Mouse (Mus musculus) ES-E14 (cell line): ENCODE measurements at regions not wholly inside any gene's neighbourhood (a gene's known extent, or its start where the extent isn't known, plus 50 kb on each side); places are given as distances from the start of the nearest gene placed in this dataset.

Experiments used
- DNase-seq: peaks from one replicate; pipeline ENCODE4 v3.0.0-alpha.2; 2013; ENCODE audit warnings: low read depth, low spot score
- H3K27ac ChIP-seq: 2 replicates; pipeline ENCODE4 v1.5.1; 2012; ENCODE audit warnings: low read depth, mild to moderate bottlenecking, low read length, moderate library complexity, mixed read lengths; ENCODE audit not compliant: poor library complexity, insufficient read depth, severe bottlenecking
- H3K36me3 ChIP-seq: 2 replicates; pipeline ENCODE4 v1.6.1; 2012; ENCODE audit warnings: mild to moderate bottlenecking, low read length, moderate library complexity, mixed read lengths; ENCODE audit not compliant: control insufficient read depth, poor library complexity, insufficient read depth, severe bottlenecking
- H3K4me1 ChIP-seq, 2 experiments: fragments of 150-350 bp in 1 of 2; sonication (generic) in 1 of 2; 2 replicates each; pipeline ENCODE4 v1.6.1; 2012; ENCODE audit warnings: low read length in 2 of 2, mild to moderate bottlenecking in 1 of 2, mixed read lengths in 1 of 2; ENCODE audit not compliant: control insufficient read depth in 2 of 2, insufficient read depth in 2 of 2, poor library complexity in 1 of 2
- H3K4me3 ChIP-seq, 2 experiments: fragments of 150-350 bp in 1 of 2; sonication (generic) in 1 of 2; 2 replicates each; pipeline ENCODE4 v1.5.1; 2012; ENCODE audit warnings: low read length in 2 of 2, low read depth in 1 of 2, mild to moderate bottlenecking in 1 of 2, mixed read lengths in 1 of 2; ENCODE audit not compliant: insufficient read depth in 1 of 2, poor library complexity in 1 of 2, severe bottlenecking in 1 of 2
- H3K9ac ChIP-seq: 2 replicates; pipeline ENCODE4 v1.6.1; 2012; ENCODE audit warnings: low read depth, mild to moderate bottlenecking, low read length, mixed read lengths; ENCODE audit not compliant: poor library complexity, insufficient read depth, severe bottlenecking
- H3K9me3 ChIP-seq: fragments of 150-350 bp; sonication (generic); 2 replicates; pipeline ENCODE4 v1.6.1; 2012; ENCODE audit warnings: low read depth, mild to moderate bottlenecking, low read length; ENCODE audit not compliant: control insufficient read depth, insufficient read depth
- CHD2 ChIP-seq: IDR thresholded peaks from 2 replicates; pipeline ENCODE4 v1.6.1; 2014; ENCODE audit warnings: mild to moderate bottlenecking, low read depth, low read length, inconsistent platforms
- HCFC1 ChIP-seq: IDR thresholded peaks from 2 replicates; pipeline ENCODE4 v1.6.1; 2012; ENCODE audit warnings: low read length, inconsistent platforms, borderline replicate concordance; ENCODE audit not compliant: insufficient read depth
- MAFK ChIP-seq: IDR thresholded peaks from 2 replicates; pipeline ENCODE4 v1.6.1; 2014; ENCODE audit warnings: mild to moderate bottlenecking, low read depth, low read length, inconsistent platforms; ENCODE audit not compliant: insufficient read depth
- ZC3H11A ChIP-seq: IDR thresholded peaks from 2 replicates; pipeline ENCODE4 v1.6.1; 2012; ENCODE audit warnings: low read depth, mild to moderate bottlenecking, inconsistent platforms, low read length, borderline replicate concordance
- ZNF384 ChIP-seq: IDR thresholded peaks from 2 replicates; pipeline ENCODE4 v1.6.1; 2012; ENCODE audit warnings: low read depth, low read length, inconsistent platforms
- in situ Hi-C, 2 experiments: fragments of 600-800 bp; cut with MboI; formaldehyde crosslinking; loops; one replicate each; pipeline ENCODE4 v1.15.1; 2025; ENCODE audit warnings: low sequenced_read_pairs in 2 of 2, inconsistent platforms in 1 of 2; ENCODE audit not compliant: unreplicated experiment in 2 of 2

DNA sequence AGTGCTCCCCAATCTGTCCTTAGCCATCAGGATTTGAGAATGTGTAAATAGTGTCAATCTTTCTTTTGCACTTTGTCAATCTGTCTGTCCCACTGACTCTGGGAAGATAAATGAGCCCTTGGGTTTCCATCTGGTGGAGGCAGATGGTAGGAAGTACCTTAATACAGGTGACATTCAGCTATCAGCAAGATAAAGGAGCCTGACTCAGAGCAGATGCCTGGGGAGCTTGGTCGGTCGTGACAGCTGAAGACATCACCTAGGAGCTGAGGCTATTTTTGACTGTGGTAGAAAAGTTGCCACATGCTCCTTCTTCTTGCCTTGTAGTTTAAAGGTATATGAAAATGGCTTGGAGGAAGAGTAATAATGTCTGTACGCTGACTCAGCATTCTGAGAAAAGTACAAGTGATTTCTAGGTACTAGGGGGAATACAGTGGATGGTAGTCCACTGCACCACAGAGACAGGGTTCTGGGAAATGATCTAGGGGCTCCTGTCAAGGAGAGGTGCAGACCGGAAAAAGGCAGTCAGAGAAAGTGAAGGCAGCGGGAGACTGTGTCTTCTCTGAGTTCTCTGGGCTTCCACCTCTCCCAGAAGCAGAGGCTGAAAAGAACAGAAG is 80.0 kb downstream of the Gm10260 start:
- no peaks in the 10 kb centered on the region; the same call in 1 of the 2 replicates for H3K36me3 ChIP-seq
- DNase-seq = no peak
- in situ Hi-C loops = no loop called here
- TF ChIP-seq CHD2 = no peak
- TF ChIP-seq HCFC1 = no peak
- TF ChIP-seq ZC3H11A = no peak
- peak; percentile 92 for TF ChIP-seq MAFK
- peaks cover 2 to 9% of the 10 kb centered on the region in 2 experiments; a peak in 1 of 4 replicates for H3K4me1 ChIP-seq
- no peak overlapping the region for H3K4me3 ChIP-seq
- no peaks in the 10 kb centered on the region for H3K9me3 ChIP-seq
- H3K27ac ChIP-seq = no peak overlapping the region
- H3K9ac ChIP-seq = no peak overlapping the region

DNA sequence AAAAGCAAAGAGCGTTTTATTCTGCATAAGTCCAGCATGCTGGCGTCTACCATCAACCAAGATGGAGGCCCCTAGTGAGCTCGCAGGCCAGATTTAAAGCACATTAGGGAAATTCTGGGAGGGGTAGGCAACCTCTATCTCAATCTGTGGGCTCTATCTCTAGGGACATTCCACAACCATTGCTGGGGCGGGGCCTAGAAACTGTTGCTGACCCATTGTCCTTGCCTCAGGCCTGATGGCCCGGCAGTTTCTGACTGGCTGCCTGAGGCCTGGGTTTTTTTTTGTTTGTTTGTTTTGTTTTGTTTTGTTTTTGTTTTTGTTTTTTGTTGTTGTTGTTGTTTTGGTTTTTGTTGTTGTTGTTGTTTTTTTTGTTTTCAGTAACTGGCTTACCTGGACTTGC is 81.4 kb downstream of the Gm10260 start:
- Histone ChIP-seq H3K36me3 (no peaks in the 10 kb centered on the region), H3K9ac (no peak overlapping the region), H3K4me3 (no peak overlapping the region), H3K9me3 (no peaks in the 10 kb centered on the region), H3K4me1 (peaks cover 2 to 9% of the 10 kb centered on the region in 2 experiments; a peak in 1 of 4 replicates), H3K27ac (no peak overlapping the region)
- in situ Hi-C loops = no loop called here
- no peak for TF ChIP-seq MAFK
- TF ChIP-seq ZC3H11A = no peak
- TF ChIP-seq CHD2 = no peak
- TF ChIP-seq HCFC1 = no peak
- TF ChIP-seq ZNF384 = 0 out of 2 replicates have a peak, but pooled peaks have one; percentile 21
- no peak for DNase-seq

DNA sequence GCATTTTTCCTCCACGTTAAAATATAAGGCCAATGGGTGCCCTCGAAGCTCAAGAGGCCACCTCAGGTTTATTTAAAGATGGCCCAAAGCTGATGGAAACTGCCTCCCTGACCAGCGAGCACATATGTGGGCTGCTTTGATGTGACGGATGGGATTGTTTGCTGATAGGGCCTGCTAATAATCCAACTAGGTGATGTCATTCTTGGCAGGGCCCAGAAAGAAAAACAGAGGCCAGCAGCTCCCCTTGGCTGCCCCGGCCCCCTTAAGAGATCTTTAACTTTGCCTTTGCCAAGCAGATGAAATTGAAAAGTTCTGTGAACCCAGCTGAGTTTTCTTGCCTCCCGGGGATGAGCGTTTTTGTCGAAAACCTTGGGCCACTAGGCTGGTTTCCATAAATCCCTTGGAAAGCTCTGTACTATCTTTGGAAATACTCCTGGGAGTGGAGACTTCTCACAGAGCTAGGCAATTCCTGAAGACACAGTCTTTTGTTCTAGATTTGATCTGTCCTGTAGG is 83.8 kb downstream of the Gm10260 start:
- H3K27ac ChIP-seq = no peak overlapping the region
- H3K4me3 ChIP-seq = no peak overlapping the region
- no peaks in the 10 kb centered on the region for H3K36me3 ChIP-seq
- H3K9ac ChIP-seq = no peak overlapping the region
- no peak for DNase-seq
- in situ Hi-C loops = no loop called here
- no peak for TF ChIP-seq ZC3H11A
- TF ChIP-seq MAFK = no peak
- TF ChIP-seq CHD2 = no peak
- no peak for TF ChIP-seq HCFC1
- TF ChIP-seq ZNF384 = no peak
- peaks cover 2 to 7% of the 10 kb centered on the region in 2 experiments; a peak in 1 of 4 replicates for H3K4me1 ChIP-seq
- no peaks in the 10 kb centered on the region for H3K9me3 ChIP-seq

DNA sequence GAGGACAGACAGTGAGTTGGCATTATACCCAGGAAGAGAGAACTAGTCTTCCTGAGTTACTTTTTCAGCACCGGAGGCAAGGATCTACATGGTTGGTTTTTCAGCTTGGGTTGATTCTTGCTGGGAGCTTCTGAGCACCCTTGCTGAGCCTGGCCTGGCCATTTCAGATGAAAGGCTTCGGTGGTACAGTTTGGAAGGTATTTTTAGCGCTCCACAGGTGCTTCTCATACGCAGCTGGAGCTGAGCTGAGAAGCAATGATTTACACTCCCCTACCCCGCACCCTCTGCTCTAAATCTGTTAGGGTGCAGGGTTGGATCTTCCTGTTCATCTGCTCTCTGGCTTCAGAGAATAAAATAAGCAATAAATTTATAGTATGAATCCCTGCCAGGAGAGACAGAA is 87.3 kb downstream of the Gm10260 start:
- Histone ChIP-seq H3K27ac (no peak overlapping the region), H3K4me3 (no peak overlapping the region), H3K36me3 (no peaks in the 10 kb centered on the region), H3K9me3 (no peaks in the 10 kb centered on the region), H3K4me1 (no peaks in the 10 kb centered on the region), H3K9ac (no peak overlapping the region)
- in situ Hi-C loops = no loop called here
- TF ChIP-seq ZNF384 (no peak), MAFK (no peak), ZC3H11A (no peak), CHD2 (no peak)
- DNase-seq = no peak

DNA sequence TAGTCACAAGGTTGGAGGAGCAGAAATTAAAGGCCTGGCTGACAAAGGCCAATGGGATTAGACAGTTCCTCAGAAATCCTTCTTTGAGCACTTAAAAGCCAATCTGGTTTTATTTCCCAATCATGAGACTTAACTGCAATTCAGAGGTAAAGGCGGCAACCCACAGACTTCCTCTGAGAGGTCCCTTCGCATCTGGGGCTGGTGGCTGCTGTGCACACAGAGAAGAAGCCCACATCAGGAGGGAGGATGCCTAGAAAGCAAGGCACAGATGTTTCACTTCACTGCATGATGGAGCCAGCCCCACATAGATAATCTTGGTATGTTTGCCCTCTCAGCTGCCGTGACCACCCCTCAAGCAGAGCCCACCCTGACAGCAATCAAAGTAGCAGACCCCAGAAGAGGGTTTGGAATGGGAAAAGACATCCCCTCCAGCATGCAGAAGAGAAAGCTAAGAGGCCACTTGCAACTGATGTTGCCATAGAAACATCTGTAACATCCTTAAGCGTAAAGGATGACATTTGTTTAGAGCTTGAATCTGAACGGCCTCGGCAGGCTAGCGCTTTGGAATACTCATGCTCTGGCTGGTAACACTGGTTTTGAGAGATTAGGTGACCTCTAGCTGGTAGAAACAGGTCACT is 88.3 kb downstream of the Gm10260 start:
- Histone ChIP-seq H3K4me3 (no peak overlapping the region), H3K9ac (no peak overlapping the region), H3K4me1 (no peaks in the 10 kb centered on the region), H3K9me3 (no peaks in the 10 kb centered on the region), H3K36me3 (no peaks in the 10 kb centered on the region), H3K27ac (no peak overlapping the region)
- TF ChIP-seq ZC3H11A (no peak), CHD2 (no peak), ZNF384 (no peak), HCFC1 (no peak), MAFK (no peak)
- DNase-seq = no peak
- in situ Hi-C loops = no loop called here
